Mouse (Mus musculus) spleen, embryonic (tissue): Measurements from ENCODE around the gene B4galt4.
"Not testable (repeated sequence)": the region's sequence is repeated elsewhere in the genome, so short reads cannot be mapped to it uniquely, and the experiment has no call there.

Source experiments
- CTCF ChIA-PET: fragments of 350-600 bp; sonication (Branson Sonifier 250); formaldehyde crosslinking; loops from one replicate; lab custom pipeline; 2022; lab: Charles Lee

The B4galt4 gene

DNA sequence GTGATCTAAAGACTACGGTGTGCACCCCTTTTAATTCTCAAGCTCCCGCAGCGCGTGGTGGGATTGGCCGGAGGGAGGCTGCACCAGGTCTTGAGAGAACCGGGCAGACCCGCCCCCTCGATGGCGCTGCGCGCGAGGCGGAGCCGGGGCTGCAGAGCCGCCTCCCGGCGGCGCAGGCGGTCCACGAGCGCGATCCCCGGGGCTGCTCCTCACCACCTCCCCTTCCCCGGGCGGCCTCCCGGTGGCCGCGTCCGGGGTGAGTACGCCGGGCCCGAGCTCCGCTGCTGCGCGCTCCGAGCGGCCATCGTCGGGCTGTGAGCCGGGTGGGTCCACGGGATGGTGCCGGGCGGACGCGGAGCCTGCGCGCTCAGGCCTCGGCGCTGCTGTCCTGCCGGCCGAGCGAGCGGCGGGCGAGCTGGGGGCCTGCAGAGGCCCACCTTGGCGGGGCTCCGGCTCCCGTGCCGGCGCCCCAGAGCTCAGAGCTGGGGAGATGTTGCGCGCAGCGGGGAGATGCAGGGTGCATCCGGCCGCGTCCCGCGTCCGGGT lies at the start of gene B4galt4:
TSS of gene B4galt4 (plus strand) at position 152 of the 546 bp plus-strand sequence.
- CTCF ChIA-PET: no interaction called here

GRCm38 (mm10) chr16:38694906-38695540 lies 47.0 kb upstream of the B4galt4 start:
- CTCF ChIA-PET: no interaction called here

DNA sequence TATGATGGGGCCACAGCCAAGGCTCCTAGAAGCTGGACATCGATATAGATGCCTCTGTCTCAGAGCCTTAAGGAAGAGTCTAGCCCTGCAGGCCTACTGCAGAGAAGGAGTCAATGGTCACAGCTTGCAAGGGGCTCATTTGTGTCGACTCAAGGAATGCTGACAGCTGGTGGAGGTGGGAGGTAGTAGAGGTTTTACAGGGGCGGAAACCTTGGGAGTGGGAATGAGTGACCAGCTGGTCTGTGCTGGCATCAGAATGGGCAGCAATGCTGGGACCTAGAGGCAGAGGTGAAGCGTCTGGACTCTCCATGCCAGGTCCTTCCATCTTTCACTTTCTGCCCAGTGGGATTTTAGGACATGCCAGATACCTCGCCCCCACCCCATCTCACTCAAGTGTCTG lies 46.5 kb upstream of the B4galt4 start:
- CTCF ChIA-PET: no interaction called here

GRCm38 (mm10) chr16:38697611-38698010 lies 44.5 kb upstream of the B4galt4 start:
- CTCF ChIA-PET: no interaction called here

DNA sequence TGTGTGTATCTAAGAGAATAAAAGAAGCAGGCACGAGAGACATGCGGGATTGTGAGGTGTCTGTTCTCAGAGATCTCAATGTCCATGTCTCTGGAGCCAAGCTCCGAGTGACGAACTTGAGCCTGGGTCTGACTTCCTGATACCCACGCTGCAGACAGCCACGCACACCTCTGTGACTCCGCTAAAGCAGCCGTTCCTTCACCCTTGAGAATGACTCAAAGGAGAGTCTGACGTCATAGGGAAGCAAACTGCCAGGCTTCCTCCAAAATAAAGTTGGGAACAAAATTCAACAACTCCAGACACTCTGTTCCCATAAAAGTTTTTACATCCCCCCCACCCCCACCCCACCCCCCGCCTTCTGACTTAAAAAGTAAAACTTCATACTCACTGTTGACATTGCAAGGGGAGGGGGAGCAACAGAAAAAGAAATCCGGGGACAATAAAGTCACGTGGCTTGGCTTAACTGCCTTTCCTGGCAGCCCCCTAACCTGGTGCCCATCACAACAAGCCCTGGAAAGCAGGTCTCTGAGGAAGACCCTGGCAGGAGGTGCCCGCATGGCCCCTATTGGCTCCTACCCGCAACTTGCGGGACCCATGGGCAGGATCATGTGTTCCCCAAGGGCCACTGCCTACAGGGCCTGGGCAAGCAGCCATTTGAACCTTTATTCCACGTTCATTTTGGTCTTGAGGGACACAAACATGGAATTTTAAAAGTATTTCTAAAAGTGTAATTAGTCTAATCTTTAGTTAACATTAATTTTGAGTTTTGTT lies 41.5 kb upstream of the B4galt4 start:
- CTCF ChIA-PET: interaction anchor here (0.6 kb wide), 1 partner anchor 327 kb away, joined by 8 read pairs; no protein-coding TSS in a partner anchor

- CTCF ChIA-PET: no interaction called here
Measured at GRCm38 (mm10) chr16:38701492-38702185, 40.4 kb upstream of the B4galt4 start.

GRCm38 (mm10) chr16:38702316-38702715 lies 39.7 kb upstream of the B4galt4 start:
- CTCF ChIA-PET: no interaction called here

GRCm38 (mm10) chr16:38703501-38703900 lies 38.6 kb upstream of the B4galt4 start:
- CTCF ChIA-PET: no interaction called here

DNA sequence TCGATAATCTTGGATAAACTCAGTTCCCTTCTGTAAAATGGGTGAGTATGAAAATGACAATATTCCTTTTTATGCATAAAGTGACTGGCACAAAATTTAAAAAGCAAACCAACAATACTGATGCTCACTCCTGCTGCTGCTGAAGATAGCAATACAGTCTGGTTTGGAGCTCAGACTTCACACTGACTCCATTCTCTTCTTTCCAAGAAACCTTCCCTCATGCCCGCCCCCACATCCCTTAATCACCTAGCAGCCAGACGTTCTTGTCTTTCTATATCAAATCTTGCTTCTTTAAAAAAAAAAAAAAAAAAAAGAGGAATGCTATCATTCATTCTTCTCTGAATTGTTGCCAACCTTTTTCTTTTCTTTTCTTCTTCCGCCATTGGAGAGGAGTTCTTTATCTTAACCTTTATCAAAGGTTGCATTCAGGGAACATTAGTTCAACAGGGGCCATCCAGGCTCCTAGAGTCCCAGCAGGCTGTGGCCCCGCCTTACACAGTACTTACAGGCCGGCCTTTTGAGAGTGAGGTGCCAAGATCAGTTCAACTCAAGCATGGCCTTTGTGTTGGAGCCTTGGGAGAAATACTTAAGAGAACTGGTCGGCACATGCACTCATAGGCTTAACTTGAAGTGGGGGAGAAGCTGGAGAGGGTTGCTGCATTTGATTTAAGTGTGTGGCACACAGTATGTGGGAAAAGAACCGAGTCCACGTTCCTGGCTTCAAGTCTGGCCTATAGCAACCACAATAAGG lies 36.4 kb upstream of the B4galt4 start:
- CTCF ChIA-PET: no interaction called here

GRCm38 (mm10) chr16:38706782-38707181 lies 35.3 kb upstream of the B4galt4 start:
- CTCF ChIA-PET: no interaction called here

- CTCF ChIA-PET: no interaction called here
Measured at GRCm38 (mm10) chr16:38708962-38709520, 33.0 kb upstream of the B4galt4 start.

GRCm38 (mm10) chr16:38711245-38711644 lies 30.8 kb upstream of the B4galt4 start:
- CTCF ChIA-PET: no interaction called here

DNA sequence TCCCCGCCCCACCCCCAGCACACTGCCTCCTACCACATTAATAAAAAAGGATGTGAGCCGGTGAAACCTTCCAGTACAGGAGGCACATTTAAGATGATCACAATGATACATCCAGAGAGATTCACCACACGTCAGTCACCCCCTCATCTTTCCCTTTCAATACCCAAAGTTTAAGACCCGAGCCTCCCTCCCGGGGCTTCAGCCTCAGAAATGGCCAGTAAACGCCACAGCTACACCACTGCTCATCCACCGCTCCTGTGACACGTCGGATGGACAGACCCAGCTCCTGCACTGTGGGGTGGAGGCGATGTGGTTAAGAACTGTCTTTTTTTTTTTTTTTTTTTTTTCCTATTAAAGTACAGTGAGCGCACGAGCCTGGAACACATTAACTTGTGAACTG lies 30.0 kb upstream of the B4galt4 start:
- CTCF ChIA-PET: interaction anchor here (0.6 to 0.9 kb wide), 2 partner anchors 13 to 513 kb away, joined by 4 to 8 read pairs; no protein-coding TSS in a partner anchor

DNA sequence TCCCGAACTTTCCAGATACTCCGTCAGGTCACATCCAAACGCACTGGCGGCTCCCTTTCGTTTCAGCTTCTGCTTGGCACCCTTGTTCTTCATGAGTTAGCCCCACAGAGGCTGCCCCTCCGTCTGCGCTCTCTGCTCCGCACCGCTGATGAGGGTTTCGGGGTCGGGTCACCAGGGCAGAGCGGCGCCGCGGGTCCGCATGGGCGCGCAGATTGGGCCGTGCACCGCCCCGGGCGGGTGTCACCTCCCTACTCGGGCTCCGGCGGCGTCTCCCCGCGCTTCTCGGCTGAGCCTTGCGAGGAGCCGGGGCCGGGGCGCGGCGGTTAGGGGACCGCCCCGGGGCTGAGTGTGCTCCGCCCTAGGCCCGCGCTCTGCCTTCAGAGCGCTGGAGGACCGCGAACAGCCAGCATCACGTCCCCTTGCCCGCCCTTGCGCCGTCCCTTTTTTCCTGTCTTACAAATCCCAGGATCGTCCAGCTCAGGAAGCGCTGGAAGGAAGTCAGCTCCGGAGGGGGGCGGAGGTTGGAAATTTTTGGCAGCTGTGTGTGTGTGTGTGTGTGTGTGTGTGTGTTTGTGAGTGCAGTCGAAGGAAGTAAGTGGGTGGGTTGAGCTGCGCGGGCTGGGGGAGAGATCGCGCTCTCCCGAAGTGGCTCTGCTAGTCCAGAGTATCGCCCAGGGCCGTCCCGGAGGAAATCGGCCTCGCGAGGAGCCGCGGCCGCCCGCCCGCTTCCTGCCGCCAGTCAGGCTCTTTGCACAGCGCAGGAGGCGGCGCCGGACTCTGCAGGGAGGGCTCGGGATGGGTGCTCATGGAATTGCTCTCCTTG lies 29.3 kb upstream of the B4galt4 start, which contains the start of gene Arhgap31:
TSS of gene Arhgap31 (minus strand) at position 694 of the 823 bp plus-strand sequence.
- CTCF ChIA-PET: interaction anchor here (0.9 kb wide), 1 partner anchor 13 kb away, joined by 4 read pairs; no protein-coding TSS in a partner anchor

DNA sequence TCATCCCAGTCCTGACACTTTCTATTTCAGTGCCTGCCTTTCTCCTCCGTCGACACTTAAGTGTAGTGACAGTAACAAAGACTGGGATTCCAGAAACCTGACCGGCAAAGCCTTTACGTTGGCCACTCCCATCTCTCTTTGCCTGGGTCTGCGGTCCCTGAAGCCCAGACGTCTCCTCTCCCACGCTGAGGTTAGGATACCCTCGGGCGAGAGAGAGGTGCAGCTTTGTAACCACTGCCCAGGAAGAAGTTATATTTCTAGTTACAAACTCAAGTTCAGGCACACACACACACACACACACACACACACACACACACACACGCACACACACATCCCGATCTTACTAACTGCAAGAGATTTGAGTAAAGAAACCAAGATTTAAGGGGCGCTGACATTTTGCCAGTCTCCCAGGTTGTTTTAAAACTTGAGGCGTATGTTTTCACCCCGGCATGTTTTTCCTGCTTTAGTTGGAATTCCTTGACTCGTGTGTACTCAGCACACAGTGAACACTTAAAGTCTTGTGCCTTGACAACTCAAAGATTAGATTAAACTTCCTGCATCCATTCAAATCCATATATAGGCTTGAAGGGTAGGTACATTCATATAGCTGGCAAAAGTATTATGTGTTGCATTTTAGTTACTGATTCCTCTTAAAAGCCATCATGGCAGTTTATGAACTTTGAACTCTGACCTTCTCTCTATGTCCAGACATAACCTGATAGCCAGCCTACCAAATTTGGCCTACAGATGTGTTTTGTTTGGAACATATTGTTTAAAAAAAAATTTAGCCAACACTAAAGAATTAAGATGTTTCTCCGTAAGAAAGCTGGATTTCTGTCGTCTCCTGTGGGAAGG lies 28.4 kb upstream of the B4galt4 start:
- CTCF ChIA-PET: interaction anchor here (0.5 kb wide), 1 partner anchor 119 kb away, joined by 3 read pairs; no protein-coding TSS in a partner anchor

- CTCF ChIA-PET: not testable (repeated sequence)
Measured at GRCm38 (mm10) chr16:38714259-38714526, 27.9 kb upstream of the B4galt4 start.

DNA sequence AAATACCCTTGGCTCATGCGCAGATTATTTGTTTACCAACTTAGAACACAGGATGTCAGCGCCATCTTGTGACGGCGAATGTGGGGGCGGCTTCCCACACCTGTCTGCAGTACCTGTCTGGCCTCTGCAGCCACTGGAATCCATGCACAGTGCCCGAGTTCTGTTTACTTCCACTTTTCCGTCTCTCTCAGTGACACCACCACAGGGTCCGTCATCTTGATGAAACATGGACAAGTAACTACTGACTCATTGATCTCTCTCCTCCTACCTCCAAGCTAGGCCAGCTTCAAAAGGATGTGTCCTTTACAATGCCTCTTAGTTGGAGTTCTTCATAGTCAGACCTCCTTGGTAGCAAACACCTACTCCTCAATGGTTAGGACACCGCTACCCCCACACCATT lies 20.7 kb upstream of the B4galt4 start:
- CTCF ChIA-PET: no interaction called here

DNA sequence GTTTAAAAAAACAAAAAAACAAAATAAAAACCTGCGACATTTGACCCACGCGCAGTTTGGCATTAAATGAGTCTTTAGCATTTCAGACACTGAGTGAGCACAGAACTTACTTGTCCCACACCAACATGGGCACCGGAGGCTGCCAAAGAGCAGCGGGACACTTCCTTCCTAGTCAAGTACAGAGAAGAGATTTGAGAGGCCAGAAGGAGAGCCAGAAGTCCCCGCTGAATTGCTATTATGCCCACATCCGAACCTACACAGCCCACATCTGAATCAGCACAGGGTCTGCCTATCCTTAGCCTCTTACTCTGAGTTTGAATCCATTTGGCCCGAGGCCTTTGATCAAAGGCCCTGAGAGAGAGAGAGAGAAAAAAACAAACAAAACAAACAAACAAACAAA lies 17.8 kb upstream of the B4galt4 start:
- CTCF ChIA-PET: no interaction called here

DNA sequence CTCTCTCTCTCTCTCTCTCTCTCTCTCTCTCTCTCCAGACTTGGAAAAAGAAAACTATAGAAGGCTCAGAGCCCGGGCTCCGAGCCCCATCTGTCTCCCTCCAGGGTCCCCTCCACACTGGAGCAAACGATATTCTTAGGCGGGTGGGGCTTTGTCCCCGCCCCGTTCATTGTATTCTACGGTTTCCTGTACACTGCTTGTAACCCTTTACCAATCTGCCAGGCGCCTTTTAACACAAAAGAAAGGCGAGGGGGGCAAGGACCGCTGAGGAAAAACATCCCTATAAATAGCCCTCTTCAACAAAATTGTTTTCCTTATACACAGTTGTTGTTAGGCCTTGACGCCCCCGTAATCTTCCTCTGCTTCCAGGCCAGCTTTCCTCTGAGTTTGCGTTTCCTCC lies 17.1 kb upstream of the B4galt4 start:
- CTCF ChIA-PET: interaction anchor here (0.9 kb wide), 1 partner anchor 13 kb away, joined by 4 read pairs; no protein-coding TSS in a partner anchor
